Mouse (Mus musculus) embryonic stem cell, embryonic (primary cell): ENCODE measurements around the gene Ppfia4.

Experiments
- CTCF ChIA-PET, 4 experiments: fragments of 300-600 bp in 2 of 4; fragments of 350-600 bp in 2 of 4; sonication (Branson Sonifier 250); formaldehyde crosslinking; loops; one replicate each; lab custom pipeline; 2022; ENCODE audit warnings: inconsistent platforms in 2 of 4; lab: Charles Lee
- POLR2A ChIA-PET, 4 experiments: fragments of 300-600 bp in 2 of 4; fragments of 350-600 bp in 2 of 4; sonication (Branson Sonifier 250); formaldehyde crosslinking; loops; one replicate each; lab custom pipeline; 2022; ENCODE audit warnings: antibody characterized with exemption in 4 of 4, inconsistent platforms in 1 of 4; lab: Charles Lee

The Ppfia4 gene

GRCm38 (mm10) chr1:134343567-134343966 is 10.8 kb upstream of the Ppfia4 start:
- POLR2A ChIA-PET, result interaction anchor here in 3 of 4 experiments (0.6 to 5.8 kb wide), 18 partner anchors 9 to 919 kb away, joined by 3 to 41 read pairs (median 5); partner anchors contain the start of genes Klhl12 (in 2 of the 3), Adipor1 (in 1 of the 3), Cyb5r1 (in 1 of the 3) and Sox13 (in 1 of the 3)

DNA sequence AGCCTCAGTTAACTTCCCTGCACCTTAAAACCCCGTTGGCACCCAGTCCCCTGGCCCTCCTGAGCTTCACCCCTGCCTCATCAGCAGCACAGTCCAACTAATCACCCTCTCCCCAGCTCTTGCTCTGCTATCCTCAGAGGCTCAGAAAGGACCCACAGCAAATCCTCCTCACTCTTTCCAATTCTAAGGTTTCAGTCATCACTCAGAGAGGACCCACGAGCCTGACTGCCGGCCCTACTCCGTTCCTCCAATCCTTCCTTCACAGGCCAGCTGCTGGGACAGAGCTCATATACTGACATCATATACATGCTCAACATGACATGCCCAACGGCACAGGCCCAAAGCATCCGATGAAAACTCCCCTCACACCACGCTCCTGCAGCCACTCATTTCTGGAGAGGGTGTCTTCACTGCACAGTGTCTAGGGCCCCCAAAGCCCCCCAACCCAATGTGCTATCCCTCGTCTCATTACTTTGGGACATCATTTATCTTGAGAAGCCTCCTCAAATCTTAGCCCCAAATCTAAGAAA is 10.1 kb upstream of the Ppfia4 start:
- POLR2A ChIA-PET, result interaction anchor here in 3 of 4 experiments (0.5 to 5.8 kb wide), 14 partner anchors 9 to 619 kb away, joined by 3 to 41 read pairs (median 4); partner anchors contain the start of genes Cyb5r1 (in 1 of the 3), Klhl12 (in 1 of the 3) and Ube2t (in 1 of the 3)
- CTCF ChIA-PET, result interaction anchor here in 3 of 4 experiments (0.8 to 1.4 kb wide), 5 partner anchors 11 to 222 kb away, joined by 3 to 5 read pairs (median 3); no protein-coding TSS in a partner anchor

More at GRCm38 (mm10) chr1:134343567-134343966, 10.8 kb upstream of the Ppfia4 start:
- CTCF ChIA-PET, result interaction anchor here (0.6 to 2.0 kb wide), 6 partner anchors 11 to 223 kb away, joined by 3 to 5 read pairs (median 4); no protein-coding TSS in a partner anchor

DNA sequence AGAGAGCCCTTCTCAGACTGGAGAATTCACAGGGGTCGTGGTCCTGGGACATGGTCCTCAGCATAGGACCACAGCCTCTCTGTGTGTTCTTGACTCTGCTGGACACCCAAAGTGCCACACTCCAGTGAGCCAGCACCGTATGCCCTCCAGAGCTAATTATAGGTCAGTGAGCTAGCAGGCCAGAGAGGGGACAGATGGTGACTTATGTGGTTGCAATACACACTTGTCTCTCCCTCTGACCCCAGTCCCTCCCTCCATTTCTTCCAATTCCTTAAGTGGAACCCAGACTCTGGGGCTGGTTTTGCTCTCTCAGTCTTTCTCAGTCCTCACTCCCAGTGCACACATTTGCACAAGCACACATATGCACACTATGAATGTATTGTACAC is 9.5 kb upstream of the Ppfia4 start:
- ChIA-PET POLR2A (interaction anchor here in 2 of 4 experiments (0.6 to 5.8 kb wide), 10 partner anchors 12 to 235 kb away, joined by 3 to 41 read pairs (median 4); partner anchors contain the start of genes Cyb5r1 (in 1 of the 2) and Klhl12 (in 1 of the 2)), CTCF (interaction anchor here in 2 of 4 experiments (0.8 to 1.4 kb wide), 3 partner anchors 10 to 222 kb away, joined by 3 read pairs; no protein-coding TSS in a partner anchor)

DNA sequence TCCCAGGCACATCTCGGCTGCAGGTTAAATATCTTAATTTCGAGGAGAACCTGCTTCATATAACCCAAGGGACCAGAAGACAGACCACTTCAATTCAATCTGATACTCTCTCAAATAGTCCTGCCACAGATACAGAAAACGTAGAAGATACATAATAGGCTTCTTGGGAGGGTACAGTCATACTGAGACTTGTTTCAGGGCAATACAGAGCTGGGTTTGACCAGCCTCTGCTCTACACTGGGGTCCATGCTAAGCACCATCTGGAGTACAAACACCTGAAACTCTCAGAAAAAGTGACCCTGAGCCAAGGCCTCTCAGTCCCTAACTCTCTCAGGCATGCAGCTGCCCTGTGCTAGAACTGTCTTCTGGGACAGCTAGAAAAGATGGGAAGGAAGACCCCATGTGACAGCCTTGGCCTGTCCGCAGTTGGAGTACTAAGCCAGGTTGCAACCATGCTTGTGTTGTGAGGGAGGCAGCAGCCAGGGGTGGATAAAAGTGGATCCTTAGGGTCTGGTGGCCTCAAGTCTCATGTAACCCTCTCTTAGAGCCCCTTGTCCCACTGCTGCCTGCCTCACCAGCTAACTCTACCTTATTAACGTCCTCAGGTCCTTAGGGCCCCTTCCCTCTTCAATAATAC is 9.0 kb upstream of the Ppfia4 start:
- POLR2A ChIA-PET, result interaction anchor here in 1 of 4 experiments (1.0 to 5.8 kb wide), 5 partner anchors 13 to 151 kb away, joined by 3 to 41 read pairs (median 5); no protein-coding TSS in a partner anchor
- CTCF ChIA-PET, result interaction anchor here in 1 of 4 experiments (1.0 to 1.4 kb wide), 2 partner anchors 10 to 219 kb away, joined by 3 read pairs; no protein-coding TSS in a partner anchor

- POLR2A ChIA-PET, result interaction anchor here in 3 of 4 experiments (0.7 to 2.1 kb wide), 7 partner anchors 11 to 231 kb away, joined by 3 to 6 read pairs (median 3); partner anchors contain the start of gene Klhl12 (in 1 of the 3)
- CTCF ChIA-PET, result interaction anchor here in 3 of 4 experiments (0.6 to 1.0 kb wide), 12 partner anchors 8 to 515 kb away, joined by 3 to 5 read pairs (median 3); partner anchors contain the start of genes Chit1 (in 1 of the 3) and Rabif (in 1 of the 3)
These were observed 7.3 kb upstream of the Ppfia4 start for GRCm38 (mm10) chr1:134339757-134340619.

GRCm38 (mm10) chr1:134339162-134339561 is 6.4 kb upstream of the Ppfia4 start:
- POLR2A ChIA-PET, result interaction anchor here in 2 of 4 experiments (0.9 to 2.1 kb wide), 3 partner anchors 11 to 17 kb away, joined by 3 to 6 read pairs (median 4); no protein-coding TSS in a partner anchor

GRCm38 (mm10) chr1:134336958-134337710 is 4.4 kb upstream of the Ppfia4 start:
- CTCF ChIA-PET, result interaction anchor here (0.5 to 1.9 kb wide), 11 partner anchors 8 to 479 kb away, joined by 3 to 7 read pairs (median 4); partner anchors contain the start of gene Rabif (in 1 of the 4)

More at GRCm38 (mm10) chr1:134339162-134339561, 6.4 kb upstream of the Ppfia4 start:
- CTCF ChIA-PET, result interaction anchor here in 2 of 4 experiments (0.6 to 0.8 kb wide), 2 partner anchors 75 to 228 kb away, joined by 3 read pairs; partner anchors contain the start of gene Chit1 (in 1 of the 2)

DNA sequence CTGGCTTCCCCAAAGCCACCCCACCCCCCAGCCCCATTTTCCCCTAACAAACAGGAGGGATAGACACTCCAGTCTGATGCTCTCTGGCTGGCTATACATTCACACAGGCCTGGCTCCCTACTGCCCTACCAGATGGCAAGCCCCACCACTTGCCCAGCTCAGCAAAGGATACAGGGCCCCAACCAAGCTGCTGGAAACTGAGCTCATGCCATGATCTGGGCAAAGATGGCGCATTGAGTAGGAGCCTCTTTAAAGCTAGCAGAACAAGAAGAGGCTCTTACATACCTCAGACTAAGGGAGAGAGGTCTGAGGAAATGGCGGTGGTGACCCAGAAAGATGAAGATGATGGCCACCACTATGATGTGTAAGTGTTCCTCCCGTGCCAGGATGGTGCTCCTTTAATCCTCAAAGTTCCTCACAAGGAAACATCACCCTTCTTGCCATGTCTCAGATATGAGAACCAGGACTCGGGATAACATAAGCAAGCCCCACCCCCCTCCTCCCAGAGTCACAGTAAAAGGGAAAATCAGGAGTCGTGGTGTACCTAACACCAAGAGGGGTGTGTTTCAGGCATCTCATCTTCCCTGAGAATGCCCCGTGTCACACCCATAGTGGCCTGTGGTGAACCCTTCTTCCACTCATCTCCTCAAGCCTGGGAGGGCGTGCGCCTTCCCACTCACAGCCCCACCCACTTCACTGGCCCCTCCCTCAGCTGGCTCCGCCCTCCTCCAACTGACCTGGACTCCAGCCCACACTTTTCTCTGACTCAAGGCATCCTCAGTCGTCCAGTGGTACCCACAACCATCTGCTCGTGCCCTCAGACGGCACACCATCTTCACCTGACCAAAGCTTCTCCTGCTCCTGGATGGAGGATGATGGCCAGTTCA is 3.4 kb upstream of the Ppfia4 start:
- CTCF ChIA-PET, result interaction anchor here (0.5 to 1.9 kb wide), 8 partner anchors 9 to 437 kb away, joined by 3 to 7 read pairs (median 4); partner anchors contain the start of gene Rabif (in 1 of the 4)

More at GRCm38 (mm10) chr1:134336958-134337710, 4.4 kb upstream of the Ppfia4 start:
- POLR2A ChIA-PET, result interaction anchor here (0.7 to 2.1 kb wide), 20 partner anchors 8 to 667 kb away, joined by 3 to 8 read pairs (median 4); partner anchors contain the start of gene Btg2 (in 1 of the 4)

DNA sequence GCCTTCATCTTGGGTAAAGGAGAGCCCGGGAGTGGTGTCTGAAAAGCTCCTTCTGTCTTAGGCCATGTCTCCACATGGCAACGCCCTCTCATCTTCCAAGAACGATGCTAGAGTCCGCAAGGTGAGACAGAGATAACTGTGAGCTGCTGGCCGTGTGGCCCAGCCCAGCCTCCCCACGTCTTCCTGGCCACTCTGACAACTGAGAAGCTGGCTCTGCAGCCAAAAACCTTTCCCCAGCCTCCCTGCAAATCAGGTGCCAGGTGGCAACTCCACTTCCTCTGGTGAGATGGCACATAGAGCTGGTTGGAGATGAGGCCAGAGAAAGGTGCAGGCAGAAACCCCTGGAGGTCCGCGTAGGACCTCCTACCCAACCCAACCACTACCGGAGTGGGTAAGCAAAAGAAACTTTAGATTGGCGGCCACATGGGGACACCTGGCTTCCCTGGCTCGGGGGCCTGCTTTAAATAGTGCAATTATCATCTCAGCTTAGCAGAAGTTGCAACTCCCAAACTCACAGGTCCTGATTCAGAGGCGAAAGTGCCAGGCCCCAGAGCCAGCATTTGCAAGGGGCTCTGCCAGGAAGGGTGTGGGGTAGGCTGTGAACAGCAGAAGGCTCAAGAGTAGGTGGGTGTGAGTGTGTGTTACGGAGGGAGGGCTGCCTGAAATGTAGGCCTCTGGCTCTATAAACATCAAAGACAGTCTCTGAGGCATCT is 2.6 kb upstream of the Ppfia4 start:
- ChIA-PET POLR2A (interaction anchor here in 1 of 4 experiments (1.1 to 1.2 kb wide), 2 partner anchors 9 to 64 kb away, joined by 4 to 6 read pairs; no protein-coding TSS in a partner anchor), CTCF (interaction anchor here in 2 of 4 experiments (0.7 to 1.5 kb wide), 3 partner anchors 28 to 282 kb away, joined by 3 to 5 read pairs (median 4); no protein-coding TSS in a partner anchor)

More for the DNA sequence above, 3.4 kb upstream of the Ppfia4 start:
- POLR2A ChIA-PET, result interaction anchor here in 3 of 4 experiments (0.7 to 2.1 kb wide), 11 partner anchors 8 to 275 kb away, joined by 3 to 8 read pairs (median 5); partner anchors contain the start of gene Btg2 (in 1 of the 3)

DNA sequence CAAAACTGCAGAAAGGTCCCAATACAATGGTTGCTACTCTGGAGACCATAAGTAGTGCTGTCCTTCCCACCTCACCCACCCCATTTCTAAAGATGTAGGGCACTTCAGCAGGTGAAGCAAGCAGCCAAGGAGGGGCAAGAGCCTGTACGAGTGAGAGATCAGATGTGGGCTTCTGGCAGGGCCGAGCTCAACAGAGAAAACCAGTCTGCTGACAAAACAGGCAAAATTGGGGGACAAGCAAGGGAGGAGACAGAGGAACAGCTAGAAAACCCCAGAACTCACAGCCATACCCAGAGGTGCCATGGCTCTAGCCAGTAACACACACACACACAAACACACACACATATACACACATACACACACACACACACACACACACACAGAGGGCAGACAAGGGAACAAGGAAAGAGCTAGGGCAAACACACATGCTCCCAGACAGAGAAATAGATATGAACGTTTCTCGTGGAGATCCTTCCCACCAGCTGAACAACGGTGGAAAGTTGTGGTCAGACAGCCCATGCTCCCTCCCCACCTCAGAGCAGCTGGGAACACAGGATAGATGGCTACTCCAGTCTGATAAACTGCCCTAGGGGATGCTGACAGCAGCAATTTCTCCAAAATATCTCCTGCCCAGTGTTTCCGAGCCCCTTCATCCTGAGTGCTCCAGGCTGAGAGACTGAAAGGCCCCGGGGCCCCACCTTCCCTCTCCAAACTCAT is 1.5 kb upstream of the Ppfia4 start:
- POLR2A ChIA-PET, result interaction anchor here in 3 of 4 experiments (0.7 to 1.3 kb wide), 5 partner anchors 9 to 227 kb away, joined by 3 to 6 read pairs (median 4); no protein-coding TSS in a partner anchor
- CTCF ChIA-PET, result interaction anchor here (0.6 to 4.0 kb wide), 6 partner anchors 116 to 865 kb away, joined by 3 to 33 read pairs (median 4); no protein-coding TSS in a partner anchor

GRCm38 (mm10) chr1:134333371-134334110 is 813 bp upstream of the Ppfia4 start:
- ChIA-PET CTCF (interaction anchor here in 3 of 4 experiments (0.7 to 4.0 kb wide), 4 partner anchors 33 to 866 kb away, joined by 3 to 33 read pairs (median 4); no protein-coding TSS in a partner anchor), POLR2A (interaction anchor here in 2 of 4 experiments (0.7 to 1.3 kb wide), 2 partner anchors 36 to 228 kb away, joined by 3 to 5 read pairs; no protein-coding TSS in a partner anchor)

- ChIA-PET CTCF (interaction anchor here (0.6 to 4.0 kb wide), 28 partner anchors 8 to 306 kb away, joined by 3 to 33 read pairs (median 3); partner anchors contain the start of gene Chit1 (in 1 of the 4)), POLR2A (interaction anchor here in 2 of 4 experiments (1.0 to 1.5 kb wide), 4 partner anchors 12 to 211 kb away, joined by 3 to 5 read pairs (median 4); no protein-coding TSS in a partner anchor)
These were observed 671 bp downstream of the Ppfia4 start for GRCm38 (mm10) chr1:134331879-134332635.
